Mouse (Mus musculus): ENCODE measurements around the gene Kif3a.
A peak's percentile ranks its signal among the peaks of the same experiment; 100 is the strongest.

GRCm38 (mm10) chr11:53604983-53605382 lies 37.8 kb downstream of the Kif3a start:
- peak; percentile 50 to 66; a peak in 3 of 4 replicates for TF ChIP-seq CTCF (conservative IDR thresholded peaks at IDR 0.05 in 1 of 2, IDR thresholded peaks at IDR 0.05 in 1 of 2; ENCODE audit: low read depth in 2 of 2, low read length in 2 of 2)
- TF ChIP-seq EP300 (IDR thresholded peaks at IDR 0.05; ENCODE audit: low read length), result no peak; the same call in 1 of the 2 replicates
- no peak for TF ChIP-seq PAX5 (IDR thresholded peaks at IDR 0.05; ENCODE audit: low read length)
